Mouse (Mus musculus) liver, embryonic 16.5 days (tissue): Measurements from ENCODE around the gene Gm21885. TPM values are rescaled to one million over a fixed set of nuclear protein-coding genes. Genes with fewer than 3 reads are reported as not detected.

ENCODE experiments used
- ATAC-seq: fragments of 200-750 bp; cut with Nextera tagmentation; 2 replicates; pipeline ENCODE4 v1.8.0; 2017; ENCODE audit warnings: low read depth, mild to moderate bottlenecking, moderate number of reproducible peaks, moderate library complexity
- H3K27ac ChIP-seq: fragments of 300-500 bp; sonication (generic); 2 replicates; pipeline ENCODE4 v1.5.1; 2014; ENCODE audit warnings: mild to moderate bottlenecking, low read length
- H3K27me3 ChIP-seq: fragments of 300-500 bp; sonication (generic); 2 replicates; pipeline ENCODE4 v1.6.1; 2014; ENCODE audit warnings: low read depth, low read length, mixed read lengths; ENCODE audit not compliant: control insufficient read depth, insufficient read depth
- H3K36me3 ChIP-seq: fragments of 300-500 bp; sonication (generic); 2 replicates; pipeline ENCODE4 v1.6.1; 2014; ENCODE audit warnings: mild to moderate bottlenecking; ENCODE audit not compliant: control insufficient read depth, insufficient read depth
- H3K4me1 ChIP-seq: fragments of 300-500 bp; sonication (generic); 2 replicates; pipeline ENCODE4 v1.6.1; 2014; ENCODE audit warnings: low read depth, low read length, mixed read lengths; ENCODE audit not compliant: control insufficient read depth
- H3K4me2 ChIP-seq: fragments of 300-500 bp; sonication (generic); 2 replicates; pipeline ENCODE4 v1.6.1; 2014; ENCODE audit warnings: low read depth, low read length, mixed read lengths
- H3K4me3 ChIP-seq: fragments of 300-500 bp; sonication (generic); 2 replicates; pipeline ENCODE4 v1.5.1; 2014; ENCODE audit warnings: low read depth, mild to moderate bottlenecking, low read length
- H3K9ac ChIP-seq: fragments of 300-500 bp; sonication (generic); 2 replicates; pipeline ENCODE4 v1.6.1; 2014; ENCODE audit warnings: low read depth, low read length
- H3K9me3 ChIP-seq: fragments of 300-500 bp; sonication (generic); replicated peaks from 2 replicates; pipeline ENCODE4 v1.6.1; 2016; ENCODE audit warnings: low read length; ENCODE audit not compliant: control insufficient read depth
- WGBS: fragments of 180-500 bp; shearing (Covaris S2); extraction: QIAGEN DNeasy Blood & Tissue Kit; methylation state at CpG from one replicate; pipeline ENCODE4 v1.1.7; 2014; ENCODE audit not compliant: insufficient replicate concordance; 5-methylcytosine and 5-hydroxymethylcytosine counted together
- polyA plus RNA-seq: library from polyadenylated mRNA; unstranded; fragments of >200 nt; fragmentation: Nextera tagmentation; extraction: Ambion mirVana; gene quantifications from 2 replicates; pipeline ENCODE4 v1.2.1, GENCODE M21; 2015

The Gm21885 gene
- polyA plus RNA-seq: 0.16 and 0.96 TPM in 2 replicates

DNA sequence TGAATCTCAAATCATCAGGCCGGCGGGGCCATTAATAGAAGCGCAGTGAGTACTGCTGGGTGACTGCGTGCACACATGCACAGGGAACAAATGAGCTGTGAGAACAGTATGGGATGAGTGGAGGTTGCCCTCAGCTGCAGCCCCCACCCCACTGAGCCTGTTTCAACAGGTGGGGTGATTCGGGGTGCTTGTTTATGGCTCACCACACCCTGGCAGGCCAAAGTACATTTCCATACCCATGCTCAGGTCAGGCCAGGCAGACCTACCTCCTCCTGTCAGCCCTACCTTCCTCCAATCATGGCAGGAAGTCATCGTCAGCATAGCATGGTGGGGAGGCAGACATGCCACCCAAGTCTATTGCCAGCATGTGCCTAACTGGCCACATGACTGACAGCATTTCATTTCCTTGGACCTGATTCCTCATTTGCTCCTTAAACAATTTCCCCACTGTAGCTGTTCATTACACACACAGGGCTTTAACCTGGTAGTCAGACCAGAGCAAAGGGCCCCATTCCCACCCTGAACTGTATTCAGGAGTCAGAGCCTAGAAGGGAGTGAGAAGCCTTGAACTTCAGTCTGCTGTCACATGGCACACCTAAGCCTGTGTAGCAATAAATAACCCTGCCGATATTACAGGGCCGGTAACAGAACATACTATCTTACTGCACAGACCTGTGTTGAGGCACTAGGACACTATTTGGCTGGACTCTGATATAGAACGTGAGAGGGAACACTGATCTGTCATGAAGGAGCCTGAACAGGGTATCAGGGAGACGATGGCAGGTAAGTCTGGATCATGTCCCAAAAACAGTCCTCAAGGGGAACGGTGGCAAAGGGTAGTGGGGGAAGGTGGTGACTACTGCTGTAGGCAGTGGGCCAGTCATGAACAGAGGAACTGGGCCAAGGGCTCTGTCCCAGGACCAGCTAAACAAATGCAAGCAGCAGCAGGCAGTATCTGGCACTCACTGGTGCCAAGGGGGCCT, at the start of gene Gm21885:
Gm21885 (plus strand) TSS at position 675 of the 983 bp plus-strand sequence.
- Histone ChIP-seq H3K36me3 (peaks cover 27% of the 10 kb centered on the region), H3K4me1 (peaks cover 23% of the 10 kb centered on the region), H3K9me3 (no peaks in the 10 kb centered on the region), H3K27me3 (no peaks in the 10 kb centered on the region), H3K4me3 (no peak within 1 kb of the TSS), H3K27ac (0 out of 2 replicates have a peak within 1 kb of the TSS, but pooled peaks have one; percentile 39), H3K4me2 (no peak within 1 kb of the TSS), H3K9ac (no peak within 1 kb of the TSS)
- ATAC-seq: peak; percentile 27
- WGBS: 60% methylated on average over 11 of the region's 11 CpGs

DNA sequence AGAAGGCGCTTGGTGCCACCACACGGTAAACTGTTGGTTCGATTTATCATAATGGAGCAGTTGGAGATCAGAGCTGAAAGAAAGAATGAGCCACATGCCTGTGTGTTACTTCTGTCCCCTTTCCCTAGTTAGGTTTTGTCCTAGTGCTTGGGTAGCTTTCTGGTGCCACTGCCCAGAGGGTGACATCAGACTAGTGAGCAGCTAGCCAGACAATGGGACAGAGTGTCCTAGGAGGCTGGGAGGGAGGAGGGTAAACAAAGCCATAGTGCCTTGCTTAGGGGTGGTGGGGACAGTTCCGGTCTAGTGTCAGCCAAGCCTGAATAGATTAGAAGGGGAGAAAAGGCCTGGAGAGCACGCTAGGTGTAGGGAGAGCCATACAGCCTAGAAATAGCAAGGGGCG, 48.3 kb upstream of the Gm21885 start:
- ATAC-seq: no peak
- Histone ChIP-seq H3K9ac (no peak overlapping the region), H3K36me3 (no peaks in the 10 kb centered on the region), H3K4me2 (no peak overlapping the region), H3K9me3 (no peaks in the 10 kb centered on the region), H3K27ac (no peak overlapping the region), H3K4me1 (peaks cover 22% of the 10 kb centered on the region), H3K4me3 (no peak overlapping the region), H3K27me3 (no peaks in the 10 kb centered on the region)
- 69% methylated on average over 6 of the region's 6 CpGs for WGBS

DNA sequence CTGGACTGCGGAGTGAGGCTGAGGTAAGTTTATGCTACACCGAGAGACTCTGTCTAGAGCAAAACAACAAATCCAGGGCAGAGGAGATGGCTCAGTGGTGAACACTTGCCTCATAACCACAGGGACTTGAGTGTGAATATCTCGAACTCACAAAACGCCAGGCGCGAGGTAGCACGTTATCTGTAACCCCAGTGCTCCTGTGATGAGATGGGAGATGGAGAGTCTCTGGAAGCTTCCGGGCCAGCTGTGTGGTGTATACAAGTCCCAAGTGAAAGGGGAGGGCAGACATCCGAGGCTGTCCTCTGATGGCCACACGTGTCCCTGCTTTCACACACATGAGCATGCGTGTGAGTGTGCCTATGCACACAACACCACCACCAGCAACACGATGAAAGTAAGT, 47.3 kb upstream of the Gm21885 start:
- Histone ChIP-seq H3K4me2 (no peak overlapping the region), H3K27ac (no peak overlapping the region; the same call in 1 of the 2 replicates), H3K9me3 (no peaks in the 10 kb centered on the region), H3K4me1 (peaks cover 22% of the 10 kb centered on the region), H3K36me3 (no peaks in the 10 kb centered on the region), H3K9ac (no peak overlapping the region), H3K4me3 (no peak overlapping the region), H3K27me3 (no peaks in the 10 kb centered on the region)
- peak; percentile 53 for ATAC-seq
- 52% methylated on average over 12 of the region's 12 CpGs for whole genome bisulfite sequencing

DNA sequence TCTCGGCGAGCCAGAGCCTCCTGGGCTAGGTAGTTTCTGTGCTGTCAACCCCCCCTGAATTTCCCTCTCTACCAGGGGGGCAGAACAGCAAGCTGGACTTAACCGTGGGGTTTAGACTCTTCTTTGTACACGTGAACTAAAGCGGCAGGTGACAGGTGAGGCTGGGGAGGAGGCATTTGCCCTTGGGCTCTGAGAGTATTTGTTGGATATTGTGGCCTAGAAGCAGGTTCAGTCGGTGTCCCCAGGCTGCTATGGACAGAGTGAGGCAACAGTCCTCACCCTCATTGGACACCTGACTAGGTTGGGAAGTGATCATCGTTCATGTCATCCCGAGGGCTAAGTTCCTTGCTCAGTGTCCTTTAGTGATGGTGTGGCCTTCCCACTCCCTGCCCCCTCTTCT, 46.8 kb upstream of the Gm21885 start:
- H3K9ac ChIP-seq: no peak overlapping the region
- no peaks in the 10 kb centered on the region for H3K9me3 ChIP-seq
- H3K27me3 ChIP-seq: no peaks in the 10 kb centered on the region
- no peak overlapping the region for H3K4me3 ChIP-seq
- no peak overlapping the region for H3K27ac ChIP-seq
- no peak overlapping the region for H3K4me2 ChIP-seq
- H3K36me3 ChIP-seq: no peaks in the 10 kb centered on the region
- WGBS: 80% methylated on average over 8 of the region's 8 CpGs
- no peak for ATAC-seq
- peaks cover 21% of the 10 kb centered on the region for H3K4me1 ChIP-seq

DNA sequence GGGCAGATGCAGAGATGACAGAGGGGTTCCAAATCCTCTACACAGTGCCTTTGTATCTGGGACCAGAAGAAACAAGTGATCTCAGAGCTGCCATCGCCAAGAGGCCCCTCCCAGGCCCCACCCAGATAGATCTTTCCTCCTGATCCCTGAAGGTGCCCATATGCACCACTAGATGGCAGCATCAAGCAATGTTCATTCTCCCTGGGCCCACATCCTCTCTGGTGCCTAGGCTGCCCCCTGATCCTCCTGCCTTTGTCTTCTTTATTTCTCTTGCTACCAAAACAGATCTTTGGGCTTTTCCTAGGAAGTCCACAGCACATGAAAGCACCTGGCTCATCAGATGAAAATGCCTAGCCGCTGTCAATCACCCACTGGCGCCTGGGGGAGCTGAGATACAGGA, 45.6 kb upstream of the Gm21885 start:
- Histone ChIP-seq H3K4me3 (no peak overlapping the region), H3K4me1 (peaks cover 16% of the 10 kb centered on the region), H3K9ac (no peak overlapping the region), H3K4me2 (peak overlapping the region; percentile 32; the same call in 1 of the 2 replicates), H3K9me3 (no peaks in the 10 kb centered on the region), H3K27me3 (no peaks in the 10 kb centered on the region), H3K36me3 (no peaks in the 10 kb centered on the region), H3K27ac (no peak overlapping the region)
- peak; percentile 83 for ATAC-seq
- WGBS: 27% methylated on average over 3 of the region's 3 CpGs

DNA sequence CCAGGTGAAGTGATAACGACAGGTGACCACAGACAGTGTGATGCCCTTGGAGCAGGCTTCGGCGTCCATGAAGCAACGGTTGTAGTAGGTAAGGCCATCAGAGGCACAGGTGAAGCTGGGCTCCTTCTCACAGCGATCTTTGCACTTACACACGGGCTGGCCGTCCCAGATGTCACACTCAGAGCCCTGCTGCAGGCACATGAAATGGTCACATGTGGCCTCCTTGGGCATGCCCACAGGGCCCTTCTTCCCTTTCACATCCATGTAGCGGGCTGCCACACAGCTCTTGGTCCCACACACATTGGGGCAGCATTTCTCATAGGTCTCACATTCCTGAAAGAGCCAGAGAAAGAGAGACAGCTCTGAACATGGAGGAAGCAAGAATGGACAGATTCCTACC, 42.9 kb upstream of the Gm21885 start:
- WGBS: 81% methylated on average over 8 of the region's 8 CpGs
- Histone ChIP-seq H3K9ac (no peak overlapping the region), H3K27ac (no peak overlapping the region), H3K36me3 (no peaks in the 10 kb centered on the region), H3K27me3 (peaks cover 14% of the 10 kb centered on the region), H3K4me1 (peaks cover 20% of the 10 kb centered on the region), H3K4me3 (no peak overlapping the region), H3K9me3 (no peaks in the 10 kb centered on the region), H3K4me2 (no peak overlapping the region)
- ATAC-seq: no peak

DNA sequence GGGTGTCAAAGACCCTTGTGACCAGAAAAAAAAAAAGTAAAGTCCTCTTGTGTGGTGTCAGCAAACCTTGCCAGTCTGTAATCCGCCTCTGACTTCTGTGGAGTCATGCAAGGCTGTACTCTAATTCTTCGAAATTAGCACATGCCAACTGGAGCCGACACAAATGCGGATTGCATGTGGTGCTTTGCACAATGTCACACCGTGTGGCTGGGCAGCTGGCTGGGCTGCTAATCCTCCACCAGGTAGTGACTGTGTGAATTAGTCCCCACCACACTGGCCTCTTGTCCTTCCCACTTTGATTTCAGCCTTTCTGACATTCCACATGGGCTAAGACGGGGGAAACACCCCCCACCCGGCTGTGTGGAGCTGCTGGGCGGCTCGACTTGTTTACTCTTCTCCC, 42.0 kb upstream of the Gm21885 start:
- no peak overlapping the region for H3K9ac ChIP-seq
- 49% methylated on average over 9 of the region's 9 CpGs for WGBS

DNA sequence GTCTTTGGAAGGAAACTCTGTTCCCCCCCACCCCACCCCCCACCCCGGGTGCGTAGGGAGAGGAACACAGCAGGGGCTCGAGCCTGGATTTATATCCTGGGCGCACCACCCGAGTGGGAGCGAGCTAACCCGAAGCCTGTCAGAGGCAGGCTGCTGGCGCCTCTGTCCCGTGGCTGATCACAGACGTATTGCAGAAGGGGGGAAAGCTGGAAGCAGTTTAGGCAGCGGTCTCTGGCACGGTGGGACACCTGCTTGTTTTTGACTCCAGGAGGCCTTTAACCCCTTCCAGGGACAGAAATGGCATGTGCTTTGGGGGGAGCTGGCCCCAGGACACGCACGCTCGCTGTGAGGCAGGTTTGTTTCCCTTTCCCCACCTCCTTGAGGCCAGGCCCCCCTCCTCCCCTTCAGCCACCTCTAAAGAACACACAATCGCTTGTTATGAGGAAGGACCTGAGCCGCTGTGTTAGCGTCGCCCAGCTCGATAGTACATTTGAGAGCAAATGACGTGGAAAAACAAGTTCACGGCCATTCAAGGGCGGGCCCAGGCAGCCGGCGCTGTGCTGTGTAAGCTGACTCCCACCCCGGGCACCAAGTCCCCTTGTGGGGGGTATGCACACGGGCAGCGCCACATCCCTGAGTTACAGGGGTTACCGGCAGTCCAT, 38.8 kb upstream of the Gm21885 start:
- H3K27me3 ChIP-seq: peaks cover 19% of the 10 kb centered on the region
- peak overlapping the region; percentile 25 for H3K4me3 ChIP-seq
- no peaks in the 10 kb centered on the region for H3K36me3 ChIP-seq
- H3K4me1 ChIP-seq: peaks cover 4% of the 10 kb centered on the region; the same call in 1 of the 2 replicates
- H3K4me2 ChIP-seq: peak overlapping the region; percentile 46
- 0 out of 2 replicates have a peak, but pooled peaks have one; percentile 25 for ATAC-seq
- H3K9ac ChIP-seq: peak overlapping the region; percentile 44; the same call in 1 of the 2 replicates
- H3K9me3 ChIP-seq: no peaks in the 10 kb centered on the region
- 9% methylated on average over 29 of the region's 29 CpGs for WGBS
- no peak overlapping the region for H3K27ac ChIP-seq

More for the DNA sequence above, 42.0 kb upstream of the Gm21885 start:
- ATAC-seq: no peak
- Histone ChIP-seq H3K4me2 (no peak overlapping the region), H3K36me3 (no peaks in the 10 kb centered on the region), H3K4me1 (peaks cover 12% of the 10 kb centered on the region), H3K27ac (no peak overlapping the region), H3K27me3 (peaks cover 17% of the 10 kb centered on the region), H3K4me3 (no peak overlapping the region), H3K9me3 (no peaks in the 10 kb centered on the region)
